Mouse (Mus musculus) bone marrow, adult 2 months (tissue): ENCODE measurements at regions not wholly inside any gene's neighbourhood (a gene's known extent, or its start where the extent isn't known, plus 50 kb on each side); places are given as distances from the start of the nearest gene placed in this dataset.

Experiments used
- CTCF ChIP-seq: fragments of 200-500 bp; IDR thresholded peaks from 2 replicates; pipeline ENCODE4 v1.5.1; 2011; ENCODE audit warnings: low read length, control low read depth; ENCODE audit not compliant: control insufficient read depth, insufficient read depth
- POLR2A ChIP-seq: fragments of 200-500 bp; IDR thresholded peaks from 2 replicates; pipeline ENCODE4 v1.6.1; 2011; ENCODE audit warnings: low read depth, mild to moderate bottlenecking, control low read depth, low read length, borderline replicate concordance; ENCODE audit not compliant: control insufficient read depth

DNA sequence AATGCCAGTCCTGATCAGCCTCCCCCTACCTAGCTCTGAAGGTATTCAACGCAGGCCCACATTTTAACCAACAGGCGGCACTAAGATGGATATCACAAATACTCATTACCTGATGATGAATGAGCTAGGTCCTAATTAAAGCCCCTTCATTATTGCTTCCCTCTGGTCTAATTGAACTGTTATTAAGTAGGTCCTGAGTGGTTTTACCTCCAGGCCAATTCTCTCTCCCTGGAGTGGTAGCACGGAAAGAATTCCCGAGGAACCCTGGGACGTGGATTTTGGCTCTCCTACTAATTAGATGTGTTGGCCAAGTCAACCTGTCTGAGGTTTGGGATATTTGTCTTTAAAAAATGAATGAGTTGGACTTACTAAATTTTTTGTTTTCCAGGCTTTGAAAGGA lies 60.0 kb upstream of the Rbpj start:
- TF ChIP-seq POLR2A (no peak), CTCF (no peak)
